Mouse (Mus musculus) liver, embryonic 18 days (tissue): Measurements from ENCODE around the gene Gm8994. TPM values are rescaled to one million over a fixed set of nuclear protein-coding genes. Genes with fewer than 3 reads are reported as not detected.

Experiments
- polyA plus RNA-seq: library from polyadenylated mRNA; depleted of rRNA; stranded (reverse); fragments of >200 nt; gene quantifications from 2 replicates; pipeline ENCODE4 v1.2.3, GENCODE M21; 2012; rRNA removed

The Gm8994 gene
- polyA plus RNA-seq: 0.02 TPM in 1 of 2 replicates, not detected in the other

GRCm38 (mm10) chr6:136327239-136327638 is at the start of gene Gm8994:
Gene Gm8994 (plus strand): TSS chr6:136327539.

Other genes with a start within 250 kb of the Gm8994 start
- gene Grin2b, start 154.0 kb upstream of the Gm8994 start, polyA plus RNA-seq: under 0.01 TPM in 2 replicates
- 0.21 and 0.34 TPM in 2 replicates for gene E330021D16Rik, start 88.0 kb downstream of the Gm8994 start, polyA plus RNA-seq
- 5.8 and 6.9 TPM in 2 replicates for gene Atf7ip, start 178.6 kb downstream of the Gm8994 start, polyA plus RNA-seq